Mouse (Mus musculus): ENCODE results near the gene Usp9x.
A peak's percentile ranks its signal among the peaks of the same experiment; 100 is the strongest.

Usp9x gene

DNA sequence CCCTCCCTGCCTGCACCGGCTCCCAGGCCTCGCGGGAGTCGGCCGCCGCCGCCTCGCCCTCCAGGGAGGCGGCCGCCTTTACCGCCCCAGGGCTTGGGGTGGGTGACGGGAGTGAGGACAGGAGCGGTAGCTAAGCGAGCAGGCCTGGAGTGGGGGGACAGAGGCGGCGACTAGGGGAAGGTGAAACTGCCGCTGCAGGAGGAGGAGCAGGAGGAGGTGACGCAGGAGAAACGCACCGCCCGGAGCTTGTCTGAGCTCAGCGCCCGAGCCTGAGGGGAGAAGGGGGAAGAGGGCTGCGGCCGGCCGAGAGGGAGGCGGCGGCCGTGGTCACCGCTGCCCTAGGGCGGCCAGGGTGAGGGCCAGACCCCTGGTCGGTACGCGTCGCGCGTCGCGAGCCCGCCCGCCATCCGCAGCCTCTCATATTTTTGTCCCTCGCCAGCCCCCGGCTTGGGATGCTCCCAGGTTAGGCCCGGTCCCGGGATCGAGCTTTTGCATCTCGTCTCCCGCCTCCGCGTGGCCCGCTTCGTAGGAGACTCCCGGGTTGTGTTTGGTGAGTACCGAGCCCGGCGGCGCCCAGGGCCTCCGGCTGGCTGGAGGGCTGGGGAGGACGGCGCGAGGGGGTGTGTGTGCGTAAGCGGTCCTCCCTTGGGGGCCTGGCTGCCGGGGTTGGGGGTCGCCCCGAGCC, 620 bp downstream of the Usp9x start:
- peak; percentile 84 to 93 for DNase-seq (ENCODE audit: inconsistent age in 2 of 2, low spot score in 1 of 2)

DNA sequence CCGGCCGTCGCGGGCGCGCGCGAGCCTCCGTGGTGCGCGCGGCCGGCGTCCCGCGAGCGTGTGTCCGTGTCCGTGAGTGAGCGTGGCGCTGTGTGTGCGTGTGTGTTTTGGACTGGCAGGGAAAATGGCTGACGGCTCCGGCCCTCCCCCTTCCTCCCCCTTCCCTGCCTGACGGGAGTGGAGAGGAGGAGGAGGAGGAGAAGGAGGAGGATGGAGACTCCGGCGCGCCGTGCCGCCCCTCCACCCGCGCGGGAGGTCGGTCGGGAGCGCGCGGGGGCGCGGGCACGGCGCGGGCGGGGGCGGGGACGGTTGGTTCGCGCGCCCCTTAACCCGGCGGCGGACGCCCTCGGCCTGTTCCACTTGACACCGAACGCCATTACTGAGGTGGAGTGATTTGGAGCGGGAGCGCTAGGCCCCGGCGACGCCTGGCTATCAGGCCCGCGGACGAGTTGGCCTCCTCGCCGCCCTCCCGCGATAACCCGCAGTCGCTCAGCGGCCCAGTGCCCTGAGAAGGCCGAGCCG, 1.2 kb downstream of the Usp9x start:
- peak; percentile 82 to 92 for DNase-seq (ENCODE audit: inconsistent age in 2 of 2, low spot score in 1 of 2)

DNA sequence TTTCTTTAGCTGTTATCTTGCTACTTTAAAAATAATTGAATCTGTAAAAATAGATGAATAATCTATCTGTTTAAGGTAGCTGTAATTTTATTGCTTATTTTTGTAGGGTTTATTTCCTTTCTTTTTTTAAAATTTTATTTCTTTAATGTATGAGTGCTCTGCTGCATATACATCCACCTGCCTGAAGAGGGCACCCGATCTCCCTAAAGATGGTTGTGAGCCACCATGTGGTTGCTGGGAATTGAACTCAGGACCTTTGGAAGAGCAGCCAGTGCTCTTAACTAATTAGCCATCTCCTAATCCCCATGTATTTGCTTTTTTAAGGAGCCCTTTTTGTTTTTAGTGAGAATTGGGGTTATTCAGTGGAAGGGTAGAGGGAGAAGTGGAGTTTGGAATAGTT, 14.3 kb downstream of the Usp9x start:
- no peak for DNase-seq (ENCODE audit: inconsistent age in 2 of 2, low spot score in 1 of 2)

DNA sequence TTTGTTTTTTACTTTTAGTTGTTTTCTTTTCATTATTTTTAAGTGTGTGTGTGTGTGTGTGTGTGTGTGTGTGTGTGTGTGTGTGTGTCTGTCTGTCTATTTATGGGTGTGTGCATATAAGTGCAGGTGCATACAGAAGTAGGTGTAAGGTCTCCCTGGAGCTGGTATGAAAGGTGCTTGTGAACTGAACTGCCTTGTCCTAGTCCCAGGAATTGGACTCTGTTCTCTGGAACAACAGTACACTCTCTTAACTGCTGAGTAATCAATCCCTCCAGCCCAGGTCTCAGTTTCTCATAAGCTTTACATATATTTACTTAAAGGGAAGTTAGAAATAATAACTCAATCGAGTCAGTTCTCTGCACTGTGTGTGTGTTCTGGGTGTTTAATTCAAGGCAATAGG, 25.7 kb downstream of the Usp9x start:
- DNase-seq (ENCODE audit: inconsistent age in 2 of 2, low spot score in 1 of 2) = no peak

DNA sequence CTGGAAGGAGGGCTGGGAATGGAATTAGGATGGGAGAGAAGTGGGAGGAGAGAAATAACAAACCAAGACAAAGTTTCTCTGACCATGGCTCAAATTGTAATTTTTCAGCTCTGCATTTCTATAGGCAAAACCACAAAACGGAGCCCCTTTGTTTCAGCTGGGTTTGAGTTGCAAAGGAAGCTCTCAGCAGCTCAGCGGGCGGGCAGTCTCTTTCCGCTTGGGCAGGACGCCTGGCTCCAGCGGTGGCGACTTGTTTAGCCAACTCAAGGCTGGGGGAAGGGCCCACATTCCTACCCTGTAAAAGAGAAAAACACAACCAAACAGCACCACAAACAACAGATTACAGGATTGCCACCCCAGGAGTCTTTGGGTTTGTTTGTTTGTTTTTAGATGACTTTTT, 135.2 kb downstream of the Usp9x start:
- peak in 1 of 2 experiments; percentile 12 for DNase-seq (ENCODE audit: inconsistent age in 2 of 2, low spot score in 1 of 2)

DNA sequence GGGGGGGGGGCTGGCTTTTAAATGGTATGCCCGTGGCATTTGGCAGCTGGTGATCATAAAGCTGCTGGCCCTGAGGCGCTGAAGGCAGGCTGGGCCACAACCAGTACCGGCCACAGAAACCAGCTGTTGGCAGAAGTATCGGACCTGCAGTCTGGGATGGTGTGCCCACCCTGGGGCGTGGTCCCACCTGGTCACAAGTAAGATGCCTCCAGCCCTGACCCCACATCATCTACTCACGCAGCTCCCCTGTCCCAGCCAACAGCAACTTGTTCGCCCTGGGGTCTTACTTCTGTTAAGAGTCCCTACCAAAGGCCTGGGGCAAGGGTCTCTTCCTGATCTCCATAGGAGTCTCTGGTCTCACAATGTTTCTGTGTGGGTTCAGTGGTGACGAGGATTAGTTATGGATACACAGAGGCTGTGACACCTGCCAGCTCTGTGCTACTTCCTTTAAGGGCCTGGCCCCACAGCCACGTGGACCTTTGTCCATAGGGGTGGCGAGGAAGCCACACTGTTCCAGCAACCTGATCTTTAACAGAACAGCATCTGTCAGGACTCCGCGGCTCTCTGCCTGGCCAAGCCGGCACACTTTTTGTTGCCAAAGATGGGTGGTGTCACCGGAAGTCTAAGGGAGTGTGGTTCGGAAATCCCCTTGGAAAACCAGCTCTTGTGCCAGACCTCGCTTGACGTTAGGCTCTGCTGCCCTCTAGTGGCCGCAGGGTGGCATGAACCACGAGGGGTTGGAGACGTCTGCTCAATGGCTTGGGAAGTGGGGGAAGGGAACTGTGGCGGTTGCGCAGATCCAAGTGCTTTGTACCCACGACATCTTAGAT, 136.4 kb downstream of the Usp9x start:
- peak; percentile 86 to 96 for DNase-seq (ENCODE audit: inconsistent age in 2 of 2, low spot score in 1 of 2)

DNA sequence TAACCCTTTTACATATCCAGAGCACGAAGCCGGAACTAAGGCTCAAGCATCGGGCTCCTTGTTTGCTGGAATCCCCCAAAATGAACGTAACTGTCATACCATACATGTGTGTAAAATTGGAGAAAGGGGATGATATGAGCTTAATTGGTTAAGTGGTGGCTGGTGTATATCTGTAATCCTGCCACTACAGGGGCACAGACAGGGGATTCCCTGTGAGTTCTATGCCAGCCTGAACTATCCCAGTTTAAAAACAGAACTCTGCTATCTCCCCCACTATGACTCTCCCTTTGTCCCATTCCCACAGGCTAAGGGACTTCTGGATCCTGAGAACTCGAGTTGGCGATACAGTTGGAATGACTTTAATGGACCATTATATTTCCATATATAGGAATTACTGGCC, 137.1 kb downstream of the Usp9x start:
- no peak for DNase-seq (ENCODE audit: inconsistent age in 2 of 2, low spot score in 1 of 2)

DNA sequence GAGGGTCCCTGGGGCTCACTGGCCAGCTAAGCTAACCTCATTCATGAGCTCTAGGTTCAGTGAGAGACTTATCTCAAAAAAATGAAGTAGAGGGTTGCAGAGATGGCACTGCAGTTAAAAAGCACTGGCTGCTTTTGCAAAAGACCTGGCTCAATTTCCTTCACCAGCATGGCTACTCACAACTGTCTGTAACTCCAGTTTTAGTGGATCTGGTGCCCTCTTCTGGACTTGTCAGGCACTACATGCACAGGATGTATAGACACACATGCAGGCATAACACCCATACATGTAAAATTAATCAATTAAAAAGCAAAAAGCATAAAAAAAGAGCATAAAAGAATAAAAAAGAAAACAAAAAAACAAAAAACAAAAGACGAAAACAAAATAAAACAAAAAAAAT, 143.0 kb downstream of the Usp9x start:
- no peak for DNase-seq (ENCODE audit: inconsistent age in 2 of 2, low spot score in 1 of 2)

Measured in adrenal gland, adult (tissue).